Comparison of ENCODE assay signal across 8 mouse cellular contexts in genomic region chr10:77021399-77022052, GRCm38 (mm10). TPM values are rescaled to one million over a fixed set of nuclear protein-coding genes. Genes with fewer than 3 reads are reported as not detected.
DNase-seq lines count a peak whose midpoint lies in the region; ATAC-seq lines count a peak whose summit lies in the region.

No protein-coding gene starts in this region.

- DNase-seq in adrenal gland, adult 18-20 months (ENCODE audit: low spot score in 2 of 2): peak; percentile 72 to 77
- DNase-seq in embryo, embryonic 10.5 days (ENCODE audit: low spot score): peak; percentile 93
- DNase-seq in gastrocnemius, postnatal 25 days: peak; percentile 31
- peak; percentile 47 to 80 for DNase-seq in left cerebral cortex, postnatal 10 days (ENCODE audit: extremely low spot score in 1 of 2, low spot score in 2 of 2)
- peak; percentile 92 for DNase-seq in mesoderm, embryonic 11.5 days (ENCODE audit: low read depth, low spot score)
- DNase-seq in right cerebral cortex, postnatal 25 days: peak; percentile 74
- DNase-seq in yolk sac, embryonic 10.5 days (ENCODE audit: low spot score): peak; percentile 70

- intact Hi-C loops in left cerebral cortex, postnatal 10 days (cut with DNase I): loop anchor here (2.0 kb wide), 1 partner anchor 187 kb away; no protein-coding TSS in a partner anchor

- peak; percentile 90 for ATAC-seq in inflammation-experienced regulatory T-cells, adult 6 months

RNA-seq across cellular contexts. Expression of gene Slc19a1, which starts 10.5 kb away (rescaled TPM):
- 10 to 100 TPM; 17.6 to 26.6 TPM for total RNA-seq in adrenal gland, adult 18-20 months (2021)
- total RNA-seq in gastrocnemius, postnatal 25 days (2021): 1 to 10 TPM; 5.3 to 5.7 TPM
- polyA plus RNA-seq in inflammation-experienced regulatory T-cells, adult 6 months (2017; shearing (Covaris generic)): 10 to 100 TPM; 23.4 to 40.5 (median 34.5) TPM
- 10 to 100 TPM; 27.4 to 27.6 TPM for total RNA-seq in left cerebral cortex, postnatal 10 days (2021)

RNA-seq across cellular contexts. Expression of gene Pcbp3, which starts 59.8 kb away (rescaled TPM):
- 10 to 100 TPM; 26.2 to 38.9 TPM for total RNA-seq in adrenal gland, adult 18-20 months (2021)
- 1 to 10 TPM; 1.9 to 3.2 TPM for total RNA-seq in gastrocnemius, postnatal 25 days (2021)
- polyA plus RNA-seq in inflammation-experienced regulatory T-cells, adult 6 months (2017; shearing (Covaris generic)): 1 to 10 TPM; 4.5 to 8.6 (median 6.0) TPM
- total RNA-seq in left cerebral cortex, postnatal 10 days (2021): 10 to 100 TPM; 72.8 to 79.4 TPM

Comparison
In these comparisons a context has a peak if more than half of its experiments do, and no peak if none do; other contexts are left out.
1. Peak in every context shown above with its lines: DNase-seq and ATAC-seq.
2. DNase-seq: peak in every context shown above with its lines; median percentile 93 in embryo, embryonic 10.5 days; 92 in mesoderm, embryonic 11.5 days; 74 in adrenal gland, adult 18-20 months; 74 in right cerebral cortex, postnatal 25 days; 70 in yolk sac, embryonic 10.5 days; 64 in left cerebral cortex, postnatal 10 days; 31 in gastrocnemius, postnatal 25 days.
3. RNA of gene Pcbp3, which starts 59.8 kb away (total RNA-seq): 72.8 to 79.4 TPM in left cerebral cortex, postnatal 10 days and 26.2 to 38.9 TPM in adrenal gland, adult 18-20 months; 1.9 to 3.2 TPM in gastrocnemius, postnatal 25 days; every median in the first group is over 4 times any median in the second.